Mouse (Mus musculus) midbrain, embryonic 10.5 days (tissue): ENCODE results near the gene Mettl2. TPM values are rescaled to one million over a fixed set of nuclear protein-coding genes. Genes with fewer than 3 reads are reported as not detected.

Experiments
- polyA plus RNA-seq: library from polyadenylated mRNA; unstranded; fragments of >200 nt; fragmentation: Nextera tagmentation; extraction: Ambion mirVana; gene quantifications from 2 replicates; pipeline ENCODE4 v1.2.1, GENCODE M21; 2016

The Mettl2 gene
- polyA plus RNA-seq, 1 experiment from 2014 or later, result 56.3 TPM

Other genes starting within 250 kb of the Mettl2 start
- not detected in 2 replicates for gene Efcab3, start 62.8 kb upstream of the Mettl2 start, polyA plus RNA-seq
- gene Gm10842, start 20.5 kb downstream of the Mettl2 start, polyA plus RNA-seq, result not detected in 2 replicates
- 22.8 and 23.8 TPM in 2 replicates for gene Tlk2, start 52.4 kb downstream of the Mettl2 start, polyA plus RNA-seq
- 16.5 and 16.9 TPM in 2 replicates for gene Mrc2, start 166.2 kb downstream of the Mettl2 start, polyA plus RNA-seq